Mouse (Mus musculus) stomach, postnatal 0 days (tissue): Measurements from ENCODE around the gene Cdh20.

ENCODE experiments used
- CTCF ChIP-seq: IDR thresholded peaks from 2 replicates; pipeline ENCODE4 v1.5.1; 2016; ENCODE audit warnings: antibody characterized with exemption, low read depth, mild to moderate bottlenecking, moderate library complexity
- EP300 ChIP-seq: optimal IDR thresholded peaks from 2 replicates; pipeline ENCODE3; 2016; ENCODE audit warnings: antibody characterized with exemption

DNA sequence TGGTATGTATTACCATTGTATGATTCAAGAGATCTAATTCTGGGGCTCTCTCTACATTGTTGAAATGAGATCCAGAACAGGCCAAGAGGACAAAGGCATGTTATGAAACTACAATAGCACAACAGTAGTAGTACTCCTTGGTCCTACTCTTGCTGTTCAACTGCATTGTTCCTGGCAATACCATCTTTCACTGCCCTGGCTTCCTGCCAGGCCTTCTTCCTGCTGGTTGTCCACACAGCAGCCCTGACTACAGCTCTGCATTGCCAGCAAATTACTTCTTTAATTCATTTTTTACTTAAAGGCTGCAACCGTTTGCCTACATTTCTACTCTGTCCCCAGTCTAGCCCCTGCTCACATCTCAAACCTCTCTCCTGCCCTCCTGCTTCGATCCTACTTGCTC is 59.8 kb downstream of the Cdh20 start:
- TF ChIP-seq CTCF (no peak), EP300 (no peak)
